In the genomic region with DNA sequence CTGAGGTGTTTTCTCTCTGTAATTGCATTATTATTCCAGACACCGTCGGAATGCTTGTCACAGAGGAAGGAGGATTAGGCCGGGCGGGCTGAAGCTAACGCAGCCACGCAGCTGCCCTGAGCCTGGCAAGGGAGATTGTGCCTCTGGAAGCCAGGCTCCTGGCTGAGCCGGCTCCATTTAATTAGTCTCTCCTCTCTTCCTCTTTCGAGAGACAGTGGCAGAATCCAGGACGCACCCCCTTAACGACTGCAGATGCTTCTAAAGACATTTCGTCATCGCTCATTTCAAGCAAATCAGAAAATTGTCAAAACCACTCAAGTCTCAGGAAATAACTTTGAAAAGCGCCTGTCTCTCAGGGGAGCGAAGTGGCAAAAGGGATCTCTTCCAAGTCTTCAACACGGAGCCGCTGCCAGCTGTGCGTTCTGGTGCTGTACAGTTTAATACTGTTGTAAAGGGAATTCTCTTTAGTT, we compare ENCODE assay signal across 10 mouse cellular contexts. TPM values are rescaled to one million over a fixed set of nuclear protein-coding genes. Genes with fewer than 3 reads are reported as not detected.
DNase-seq lines count a peak whose midpoint lies in the region; ATAC-seq lines count a peak whose summit lies in the region.
"Had no signal": no experiment of that assay in that cellular context is flagged by ENCODE, and none has a peak within 500 bp of the region (broad histone marks: within the 10 kb centered on the region; RNA-seq: fewer than 3 reads in every experiment).

No protein-coding gene starts in this region.

- intact Hi-C loops in heart, postnatal 36 days (cut with DNase I) = no loop called here

- H3K4me2 ChIP-seq in kidney, embryonic 15.5 days = no peak overlapping the region
- H3K4me2 ChIP-seq in forebrain, embryonic 15.5 days (replicated peaks) = peak overlapping the region; percentile 34
- H3K4me2 ChIP-seq in midbrain, embryonic 12.5 days (replicated peaks) = peak overlapping the region; percentile 45
- H3K4me2 ChIP-seq: intestine, embryonic 15.5 days had no signal

- peaks cover 24% of the 10 kb centered on the region for H3K4me1 ChIP-seq in kidney, embryonic 15.5 days
- peaks cover 25% of the 10 kb centered on the region for H3K4me1 ChIP-seq in forebrain, embryonic 15.5 days
- H3K4me1 ChIP-seq in midbrain, embryonic 12.5 days = peaks cover 38% of the 10 kb centered on the region

- H3K9ac ChIP-seq in kidney, embryonic 15.5 days = no peak overlapping the region
- no peak overlapping the region for H3K9ac ChIP-seq in forebrain, embryonic 15.5 days (replicated peaks)
- H3K9ac ChIP-seq in midbrain, embryonic 12.5 days (replicated peaks) = peak overlapping the region; percentile 44; the same call in 1 of the 2 replicates
- H3K9ac ChIP-seq: intestine, embryonic 15.5 days; liver, postnatal 0 days had no signal

- no peaks in the 10 kb centered on the region for H3K9me3 ChIP-seq in kidney, embryonic 15.5 days (replicated peaks)
- no peaks in the 10 kb centered on the region for H3K9me3 ChIP-seq in forebrain, embryonic 15.5 days
- no peaks in the 10 kb centered on the region for H3K9me3 ChIP-seq in midbrain, embryonic 12.5 days
- H3K9me3 ChIP-seq: intestine, embryonic 15.5 days had no signal

- 44% methylated on average over 17 of the region's 17 CpGs for WGBS in kidney, embryonic 15.5 days
- 7% methylated on average over 17 of the region's 17 CpGs for WGBS in forebrain, embryonic 15.5 days
- WGBS in midbrain, embryonic 12.5 days = 15% methylated on average over 17 of the region's 17 CpGs

- H3K36me3 ChIP-seq in kidney, embryonic 15.5 days = no peaks in the 10 kb centered on the region
- H3K36me3 ChIP-seq in forebrain, embryonic 15.5 days = no peaks in the 10 kb centered on the region
- H3K36me3 ChIP-seq in midbrain, embryonic 12.5 days = no peaks in the 10 kb centered on the region
- H3K36me3 ChIP-seq: intestine, embryonic 15.5 days had no signal

- ATAC-seq in kidney, embryonic 15.5 days (replicated peaks; ENCODE audit: low FRiP score) = no peak
- peak; percentile 74 for ATAC-seq in forebrain, embryonic 15.5 days (replicated peaks)
- peak; percentile 78 for ATAC-seq in midbrain, embryonic 12.5 days (ENCODE audit: low FRiP score, low read depth)
- no peak for ATAC-seq in megakaryocyte-erythroid progenitor cell, adult 5-6 weeks (replicated peaks; ENCODE audit: low FRiP score, low TSS enrichment, poor library complexity, severe bottlenecking)
- ATAC-seq: intestine, embryonic 15.5 days; liver, postnatal 0 days had no signal

- H3K4me3 ChIP-seq in kidney, embryonic 15.5 days (replicated peaks) = no peak overlapping the region
- peak overlapping the region; percentile 12 for H3K4me3 ChIP-seq in forebrain, embryonic 15.5 days
- H3K4me3 ChIP-seq in midbrain, embryonic 12.5 days = no peak overlapping the region
- H3K4me3 ChIP-seq: intestine, embryonic 15.5 days had no signal

- H3K27me3 ChIP-seq in kidney, embryonic 15.5 days = no peaks in the 10 kb centered on the region
- no peaks in the 10 kb centered on the region for H3K27me3 ChIP-seq in forebrain, embryonic 15.5 days
- peaks cover 10% of the 10 kb centered on the region; the same call in 1 of the 2 replicates for H3K27me3 ChIP-seq in midbrain, embryonic 12.5 days
- H3K27me3 ChIP-seq: intestine, embryonic 15.5 days had no signal

- DNase-seq in kidney, adult 9 months = no peak
- peak; percentile 52 for DNase-seq in embryo, embryonic 10 days (ENCODE audit: low spot score)
- no peak for DNase-seq in cerebellum, adult 11 months
- DNase-seq in heart, postnatal 36 days = no peak
- DNase-seq: liver, postnatal 0 days had no signal

- 0 out of 2 replicates have a peak overlapping the region, but pooled peaks have one; percentile 14 for H3K27ac ChIP-seq in kidney, embryonic 15.5 days
- H3K27ac ChIP-seq in forebrain, embryonic 15.5 days (replicated peaks) = peak overlapping the region; percentile 66
- H3K27ac ChIP-seq in midbrain, embryonic 12.5 days (replicated peaks) = peak overlapping the region; percentile 75
- H3K27ac ChIP-seq: intestine, embryonic 15.5 days had no signal

RNA-seq across cellular contexts. Expression of a gene that starts 51.0 kb away (rescaled TPM):
- 22.3 and 23.6 TPM in 2 replicates for polyA plus RNA-seq in kidney, embryonic 15.5 days (2015; fragmentation: Nextera tagmentation; extraction: Ambion mirVana)
- 14.3 and 15.3 TPM in 2 replicates for polyA plus RNA-seq in forebrain, embryonic 15.5 days (2015; fragmentation: Nextera tagmentation; extraction: Ambion mirVana)
- polyA plus RNA-seq in midbrain, embryonic 12.5 days (2016; fragmentation: Nextera tagmentation; extraction: Ambion mirVana) = 25.8 and 26.6 TPM in 2 replicates
- total RNA-seq in megakaryocyte-erythroid progenitor cell, adult 5-6 weeks (2014; fragmentation: Nextera tagmentation) = 12.3 and 15.4 TPM in 2 replicates
- 11.1 and 14.3 TPM in 2 replicates for total RNA-seq in megakaryocyte-erythroid progenitor cell, adult 5-6 weeks (2017)
- 1 to 10 TPM; 6.7 to 9.2 TPM for total RNA-seq in heart, postnatal 36 days (2021)

Comparison
In these comparisons a context has a peak if more than half of its experiments do, and no peak if none do; other contexts are left out.
1. ATAC-seq: peak in forebrain, embryonic 15.5 days (single experiment) and midbrain, embryonic 12.5 days (single experiment); none in kidney, embryonic 15.5 days (single experiment) and megakaryocyte-erythroid progenitor cell, adult 5-6 weeks (single experiment).
2. H3K27ac ChIP-seq: peak in every context shown above with its lines; median percentile 75 in midbrain, embryonic 12.5 days; 66 in forebrain, embryonic 15.5 days; 14 in kidney, embryonic 15.5 days.